Mouse (Mus musculus): ENCODE measurements around the gene Dnah10.

The Dnah10 gene

GRCm38 (mm10) chr5:124814797-124815196 lies 89.9 kb downstream of the Dnah10 start:
- DNase-seq, result no peak

- DNase-seq, result no peak
Observed at GRCm38 (mm10) chr5:124817050-124817449, 92.2 kb downstream of the Dnah10 start.

GRCm38 (mm10) chr5:124822128-124822894 lies 97.4 kb downstream of the Dnah10 start:
- no peak for DNase-seq

GRCm38 (mm10) chr5:124830331-124830730 lies 105.4 kb downstream of the Dnah10 start:
- no peak for DNase-seq

GRCm38 (mm10) chr5:124835218-124835617 lies 110.3 kb downstream of the Dnah10 start:
- DNase-seq, result no peak

GRCm38 (mm10) chr5:124836075-124836474 lies 111.2 kb downstream of the Dnah10 start:
- DNase-seq, result no peak

GRCm38 (mm10) chr5:124836621-124837020 lies 111.7 kb downstream of the Dnah10 start:
- no peak for DNase-seq

GRCm38 (mm10) chr5:124840202-124840601 lies 115.3 kb downstream of the Dnah10 start:
- no peak for DNase-seq

- DNase-seq, result no peak
Observed at GRCm38 (mm10) chr5:124840669-124841068, 115.8 kb downstream of the Dnah10 start.

- DNase-seq, result no peak
Observed at GRCm38 (mm10) chr5:124843386-124843785, 118.5 kb downstream of the Dnah10 start.

- DNase-seq, result no peak
Observed at GRCm38 (mm10) chr5:124844929-124845328, 120.0 kb downstream of the Dnah10 start.

GRCm38 (mm10) chr5:124847014-124847413 lies 122.1 kb downstream of the Dnah10 start:
- no peak for DNase-seq

GRCm38 (mm10) chr5:124848994-124849393 lies 124.1 kb downstream of the Dnah10 start:
- no peak for DNase-seq

GRCm38 (mm10) chr5:124851572-124851971 lies 126.7 kb downstream of the Dnah10 start:
- no peak for DNase-seq

GRCm38 (mm10) chr5:124852294-124852693 lies 127.4 kb downstream of the Dnah10 start:
- no peak for DNase-seq

GRCm38 (mm10) chr5:124853079-124853478 lies 128.2 kb downstream of the Dnah10 start:
- DNase-seq, result no peak

GRCm38 (mm10) chr5:124854202-124854601 lies 129.3 kb downstream of the Dnah10 start:
- no peak for DNase-seq

GRCm38 (mm10) chr5:124860013-124860412 lies 135.1 kb downstream of the Dnah10 start:
- DNase-seq, result peak; percentile 12

- peak; percentile 41 for DNase-seq
Observed at GRCm38 (mm10) chr5:124861463-124861862, 136.6 kb downstream of the Dnah10 start.

GRCm38 (mm10) chr5:124862013-124862866 lies 137.4 kb downstream of the Dnah10 start, which contains the start of the genes Ccdc92 and Zfp664:
TSS of gene Ccdc92 (minus strand) at chr5:124862424.
TSS of gene Zfp664 (plus strand) at chr5:124862691.
- DNase-seq, result peak; percentile 98

- peak; percentile 42 for DNase-seq
Observed at GRCm38 (mm10) chr5:124862871-124863741, 138.2 kb downstream of the Dnah10 start.

GRCm38 (mm10) chr5:124868981-124869380 lies 144.1 kb downstream of the Dnah10 start:
- DNase-seq, result peak; percentile 78

GRCm38 (mm10) chr5:124872033-124872432 lies 147.1 kb downstream of the Dnah10 start:
- DNase-seq, result no peak

Data from thymus, postnatal 25 days (tissue).